Mouse (Mus musculus) testis, adult 2 months (tissue): ENCODE measurements around the gene Plagl1.

Experiments
- CTCF ChIP-seq: fragments of 200-500 bp; IDR thresholded peaks from 2 replicates; pipeline ENCODE4 v1.5.1; 2012; ENCODE audit warnings: low read depth, mild to moderate bottlenecking, inconsistent platforms, low read length, moderate library complexity; ENCODE audit not compliant: control insufficient read depth, insufficient read depth, insufficient replicate concordance
- POLR2A ChIP-seq: fragments of 200-500 bp; IDR thresholded peaks from 2 replicates; pipeline ENCODE4 v1.6.1; 2012; ENCODE audit warnings: low read depth, mild to moderate bottlenecking, inconsistent platforms, low read length, moderate library complexity; ENCODE audit not compliant: control insufficient read depth

DNA sequence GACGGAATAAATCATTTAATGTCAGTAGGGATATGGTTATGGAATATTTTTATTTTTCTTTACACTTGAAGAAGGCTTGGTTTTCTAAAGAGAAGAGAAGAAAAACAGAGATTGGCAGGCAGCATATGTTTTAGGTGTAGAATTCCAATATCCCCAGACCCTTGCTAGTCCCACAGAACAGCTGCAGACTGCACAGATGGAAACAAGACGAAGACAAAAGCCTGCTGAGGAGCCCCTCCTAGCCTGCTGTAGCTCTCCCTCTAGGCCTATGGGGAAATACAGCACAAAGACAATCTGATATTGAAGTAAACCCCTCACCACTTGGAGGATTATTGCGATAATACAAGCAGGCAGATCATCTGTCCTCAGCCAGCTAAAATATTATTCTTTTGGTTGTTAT is 90.1 kb downstream of the Plagl1 start:
- no peak for TF ChIP-seq CTCF
- TF ChIP-seq POLR2A, result no peak
